Comparison of ENCODE assay signal across 17 mouse cellular contexts in genomic region chr3:139933039-139933438, GRCm38 (mm10).
DNase-seq lines count a peak whose midpoint lies in the region; ATAC-seq and TF ChIP-seq lines count a peak whose summit lies in the region.
"Had no signal": no experiment of that assay in that cellular context is flagged by ENCODE, and none has a peak within 500 bp of the region (broad histone marks: within the 10 kb centered on the region; RNA-seq: fewer than 3 reads in every experiment).

No protein-coding gene starts in this region.

- no peaks in the 10 kb centered on the region for H3K36me3 ChIP-seq in midbrain, postnatal 0 days (ENCODE audit: insufficient read depth, low read length)
- H3K36me3 ChIP-seq in midbrain, embryonic 16.5 days (ENCODE audit: control insufficient read depth, insufficient read depth, low read length): no peaks in the 10 kb centered on the region
- H3K36me3 ChIP-seq in liver, embryonic 11.5 days (ENCODE audit: control insufficient read depth, insufficient read depth, low read length): no peaks in the 10 kb centered on the region
- H3K36me3 ChIP-seq in thymus, adult 2 months (ENCODE audit: control insufficient read depth, insufficient read depth, low read length): no peaks in the 10 kb centered on the region
- H3K36me3 ChIP-seq: embryonic facial prominence, embryonic 13.5 days; limb, embryonic 15.5 days; neural tube, embryonic 12.5 days had no signal

- no peak overlapping the region for H3K4me3 ChIP-seq in midbrain, postnatal 0 days (ENCODE audit: low read depth, low read length)
- H3K4me3 ChIP-seq in midbrain, embryonic 16.5 days (ENCODE audit: low read depth, low read length): no peak overlapping the region
- H3K4me3 ChIP-seq in liver, embryonic 11.5 days (ENCODE audit: low read depth, low read length): no peak overlapping the region
- no peak overlapping the region for H3K4me3 ChIP-seq in thymus, adult 2 months (ENCODE audit: control insufficient read depth, insufficient read depth, low read length)
- H3K4me3 ChIP-seq: embryonic facial prominence, embryonic 13.5 days; limb, embryonic 15.5 days; neural tube, embryonic 12.5 days had no signal

- WGBS in midbrain, postnatal 0 days: 51% methylated on average over 4 of the region's 4 CpGs
- 36% methylated on average over 4 of the region's 4 CpGs for WGBS in midbrain, embryonic 16.5 days
- 83% methylated on average over 4 of the region's 4 CpGs for WGBS in liver, embryonic 11.5 days
- 95% methylated on average over 4 of the region's 4 CpGs for WGBS in thymus, adult 2 months

- H3K9me3 ChIP-seq in midbrain, postnatal 0 days (ENCODE audit: low read length): no peaks in the 10 kb centered on the region
- no peaks in the 10 kb centered on the region for H3K9me3 ChIP-seq in midbrain, embryonic 16.5 days (replicated peaks; ENCODE audit: control insufficient read depth, low read length, poor library complexity, severe bottlenecking)
- H3K9me3 ChIP-seq in liver, embryonic 11.5 days (ENCODE audit: control insufficient read depth, low read length): no peaks in the 10 kb centered on the region
- H3K9me3 ChIP-seq: embryonic facial prominence, embryonic 13.5 days; limb, embryonic 15.5 days; neural tube, embryonic 12.5 days had no signal

- TF ChIP-seq POLR2A in thymus, adult 2 months (IDR thresholded peaks at IDR 0.05; ENCODE audit: control insufficient read depth, extremely low read depth, insufficient read depth, low read length, poor library complexity): no peak

- DNase-seq in embryo, embryonic 10 days (ENCODE audit: low spot score): peak; percentile 21
- DNase-seq in embryo, embryonic 9.5 days (ENCODE audit: extremely low spot score): no peak
- peak; percentile 77 for DNase-seq in midbrain, postnatal 0 days (ENCODE audit: low spot score)
- DNase-seq in embryo, embryonic 11 days: peak; percentile 7
- DNase-seq in liver, embryonic 11.5 days (ENCODE audit: low spot score): no peak
- DNase-seq in thymus, adult 2 months: no peak
- DNase-seq in kidney, adult 9 months: no peak
- DNase-seq: adrenal gland, postnatal 25 days; gastrocnemius, postnatal 10 days; heart, postnatal 10 days; kidney, postnatal 10 days; lung, adult 18-20 months; right cerebral cortex, postnatal 4 days had no signal

- H3K27ac ChIP-seq in midbrain, postnatal 0 days (ENCODE audit: low read depth, low read length): no peak overlapping the region
- H3K27ac ChIP-seq in midbrain, embryonic 16.5 days (ENCODE audit: low read length): no peak overlapping the region
- H3K27ac ChIP-seq in liver, embryonic 11.5 days (ENCODE audit: low read depth, low read length): no peak overlapping the region
- H3K27ac ChIP-seq in thymus, adult 2 months (ENCODE audit: control insufficient read depth, insufficient read depth, low read length): no peak overlapping the region
- H3K27ac ChIP-seq: embryonic facial prominence, embryonic 13.5 days; limb, embryonic 15.5 days; neural tube, embryonic 12.5 days had no signal

- H3K4me1 ChIP-seq in midbrain, postnatal 0 days (ENCODE audit: insufficient read depth, low read length): no peaks in the 10 kb centered on the region
- no peaks in the 10 kb centered on the region for H3K4me1 ChIP-seq in midbrain, embryonic 16.5 days (ENCODE audit: control insufficient read depth, insufficient read depth, low read length)
- H3K4me1 ChIP-seq in liver, embryonic 11.5 days (replicated peaks; ENCODE audit: control insufficient read depth, insufficient read depth, low read length): no peaks in the 10 kb centered on the region
- H3K4me1 ChIP-seq in thymus, adult 2 months (replicated peaks; ENCODE audit: control insufficient read depth, insufficient read depth, low read length): no peaks in the 10 kb centered on the region
- H3K4me1 ChIP-seq: embryonic facial prominence, embryonic 13.5 days; limb, embryonic 15.5 days; neural tube, embryonic 12.5 days had no signal

- H3K4me2 ChIP-seq in midbrain, postnatal 0 days (ENCODE audit: low read depth, low read length, poor library complexity, severe bottlenecking): no peak overlapping the region
- H3K4me2 ChIP-seq in midbrain, embryonic 16.5 days (ENCODE audit: low read length): no peak overlapping the region
- no peak overlapping the region for H3K4me2 ChIP-seq in liver, embryonic 11.5 days
- H3K4me2 ChIP-seq: embryonic facial prominence, embryonic 13.5 days; limb, embryonic 15.5 days; neural tube, embryonic 12.5 days had no signal

- ATAC-seq in midbrain, postnatal 0 days (ENCODE audit: low FRiP score): no peak
- ATAC-seq in midbrain, embryonic 16.5 days: no peak
- ATAC-seq in liver, embryonic 11.5 days (replicated peaks; ENCODE audit: low FRiP score): no peak

- H3K9ac ChIP-seq in midbrain, postnatal 0 days (replicated peaks; ENCODE audit: low read length, poor library complexity, severe bottlenecking): no peak overlapping the region
- no peak overlapping the region for H3K9ac ChIP-seq in midbrain, embryonic 16.5 days (ENCODE audit: low read depth, low read length)
- H3K9ac ChIP-seq in liver, embryonic 11.5 days (ENCODE audit: low read depth, low read length): no peak overlapping the region
- H3K9ac ChIP-seq: embryonic facial prominence, embryonic 13.5 days; limb, embryonic 15.5 days; neural tube, embryonic 12.5 days had no signal

- H3K27me3 ChIP-seq in midbrain, postnatal 0 days (ENCODE audit: insufficient read depth, low read length): no peaks in the 10 kb centered on the region
- no peaks in the 10 kb centered on the region for H3K27me3 ChIP-seq in midbrain, embryonic 16.5 days (ENCODE audit: control insufficient read depth, insufficient read depth, low read depth, low read length)
- no peaks in the 10 kb centered on the region for H3K27me3 ChIP-seq in liver, embryonic 11.5 days (replicated peaks; ENCODE audit: control insufficient read depth, insufficient read depth, low read length)
- no peaks in the 10 kb centered on the region for H3K27me3 ChIP-seq in thymus, adult 2 months (ENCODE audit: control insufficient read depth, insufficient read depth, low read length)
- H3K27me3 ChIP-seq: embryonic facial prominence, embryonic 13.5 days; limb, embryonic 15.5 days; neural tube, embryonic 12.5 days had no signal

- no peak for TF ChIP-seq CTCF in midbrain, postnatal 0 days (IDR thresholded peaks at IDR 0.05)
- TF ChIP-seq CTCF in thymus, adult 2 months (IDR thresholded peaks at IDR 0.05; ENCODE audit: borderline replicate concordance, control insufficient read depth, extremely low read depth, insufficient read depth, low read length, poor library complexity): no peak

Comparison
In these comparisons a context has a peak if more than half of its experiments do, and no peak if none do; other contexts are left out.
1. DNase-seq: peak in embryo, embryonic 10 days (single experiment), midbrain, postnatal 0 days (single experiment) and embryo, embryonic 11 days (single experiment); none in embryo, embryonic 9.5 days (single experiment), liver, embryonic 11.5 days (single experiment), thymus, adult 2 months (single experiment) and kidney, adult 9 months (single experiment).